Mouse (Mus musculus) telencephalon, adult 2 months (tissue): ENCODE results near the gene Zfp105.

Experiments used
- DNase-seq: peaks from one replicate; pipeline ENCODE4 v3.0.0-alpha.2; 2011; ENCODE audit warnings: low read depth, low spot score

The Zfp105 gene

GRCm38 (mm10) chr9:122922936-122923381 lies at the start of gene Zfp105:
Gene Zfp105, plus strand, starts transcription at chr9:122923072.
- peak; percentile 46 for DNase-seq

- DNase-seq: no peak
Observed at GRCm38 (mm10) chr9:122874653-122875052, 48.2 kb upstream of the Zfp105 start.

GRCm38 (mm10) chr9:122875145-122875544 lies 47.7 kb upstream of the Zfp105 start:
- DNase-seq: no peak

- no peak for DNase-seq
Observed at GRCm38 (mm10) chr9:122885385-122885784, 37.5 kb upstream of the Zfp105 start, which contains the start of gene Zkscan7. Gene Zkscan7, plus strand, starts transcription at chr9:122885685.

DNA sequence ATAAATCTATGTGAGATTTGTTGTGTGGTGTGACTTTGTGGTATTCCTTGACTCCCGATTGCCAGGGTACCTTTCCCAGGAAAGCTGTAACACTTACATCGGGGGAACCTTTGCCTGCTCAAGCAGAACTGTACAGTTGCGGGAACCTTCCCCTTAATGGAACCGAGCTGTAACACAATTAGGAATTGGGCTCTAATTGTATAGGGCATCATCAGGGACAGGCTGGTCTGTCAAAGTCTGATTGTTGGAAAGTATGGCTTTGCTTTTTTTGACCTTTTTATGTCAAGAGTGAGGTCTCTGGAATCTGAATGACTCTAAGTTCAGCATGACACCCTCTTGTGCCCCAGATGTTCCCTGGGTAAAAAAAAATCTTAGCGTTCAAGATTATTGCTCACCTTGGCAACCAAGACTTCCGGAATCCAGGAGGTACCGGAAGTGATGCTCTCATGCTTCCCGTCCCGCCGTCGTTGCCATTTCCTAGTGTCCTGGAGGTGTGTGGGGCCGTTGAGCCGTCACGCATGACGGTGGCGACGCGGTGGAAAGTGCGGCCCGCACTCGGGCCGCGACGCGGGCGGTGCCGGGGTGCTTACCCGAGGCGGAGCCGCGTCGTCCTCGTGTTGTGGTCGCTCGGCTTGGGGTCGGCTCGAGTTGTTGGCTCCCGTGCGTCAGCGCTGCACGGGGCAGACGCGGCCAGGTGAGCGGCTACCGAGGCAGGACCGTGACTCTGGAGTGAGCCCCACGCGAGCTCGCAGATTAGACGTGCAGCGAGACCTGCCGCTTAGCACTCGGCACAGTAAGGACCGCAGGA lies 36.3 kb upstream of the Zfp105 start:
- peak; percentile 72 for DNase-seq

- DNase-seq: no peak
Observed at GRCm38 (mm10) chr9:122901047-122901446, 21.8 kb upstream of the Zfp105 start.

GRCm38 (mm10) chr9:122902717-122903535 lies 19.9 kb upstream of the Zfp105 start:
- no peak for DNase-seq

- DNase-seq: no peak
Observed at GRCm38 (mm10) chr9:122922436-122922835, 436 bp upstream of the Zfp105 start.

DNA sequence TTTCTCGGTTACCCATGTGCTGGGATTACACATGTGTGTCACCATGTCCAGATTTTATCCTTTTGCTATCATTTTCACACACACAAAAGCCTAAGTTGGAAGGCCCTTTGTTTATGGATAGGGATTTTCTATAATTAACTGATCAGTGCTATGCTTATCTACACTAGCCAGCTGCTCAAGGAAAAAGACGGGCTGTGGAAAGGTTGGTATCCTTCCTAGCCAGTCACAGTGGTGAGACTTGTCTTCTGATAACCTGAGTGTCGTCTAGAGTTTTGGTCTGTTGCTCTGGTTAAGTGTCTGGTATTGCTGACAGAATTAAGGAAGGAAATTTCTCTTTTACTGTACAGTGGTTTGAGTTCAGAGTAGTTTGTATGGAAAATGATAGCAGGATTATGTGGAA lies 6.0 kb downstream of the Zfp105 start:
- DNase-seq: no peak

DNA sequence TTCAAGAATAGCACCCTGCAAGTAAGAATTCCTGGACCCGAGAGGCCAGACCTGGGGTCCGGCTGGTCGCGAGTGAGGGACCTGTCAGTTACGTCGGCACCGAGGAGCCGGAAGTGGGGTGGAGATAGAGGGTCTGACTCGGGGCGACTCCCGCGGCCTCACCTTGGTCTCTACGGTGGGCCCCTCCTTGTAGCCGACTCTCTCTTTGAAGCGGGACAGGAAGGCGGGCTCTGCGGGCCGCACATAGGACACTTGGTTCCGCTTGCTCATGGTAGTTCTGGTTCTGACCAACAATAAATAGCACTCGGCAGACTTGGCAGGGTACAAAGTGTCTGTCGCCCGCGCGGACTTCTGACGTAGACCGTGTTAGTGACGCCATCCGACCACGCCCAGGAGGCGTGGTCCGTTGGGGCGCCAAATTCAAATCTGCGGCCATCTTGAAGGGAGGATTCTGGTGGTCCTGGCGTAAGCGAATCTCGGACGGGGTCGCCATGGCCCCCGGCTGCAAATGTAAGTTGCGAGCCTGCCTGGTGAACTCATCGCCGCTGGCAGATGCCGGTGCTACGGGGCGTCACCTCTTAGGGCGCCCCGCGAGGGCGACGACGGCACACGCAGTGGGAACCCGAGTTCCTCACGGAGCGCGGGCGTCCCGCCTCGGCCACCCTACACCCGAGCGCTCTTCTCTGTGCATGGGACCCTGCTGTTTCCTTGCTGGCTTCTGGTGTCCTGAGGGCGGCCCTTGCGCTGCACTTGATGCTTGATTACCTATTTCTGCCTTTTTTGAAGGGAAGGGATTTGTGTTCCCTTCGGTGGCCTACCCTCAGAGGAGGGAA lies 28.0 kb downstream of the Zfp105 start, which contains the start of the genes 1110059G10Rik and Kif15:
Gene 1110059G10Rik, minus strand, starts transcription at position 358 of the 833 bp plus-strand sequence.
Gene Kif15, plus strand, starts transcription at position 404 of the 833 bp plus-strand sequence.
- peak; percentile 79 for DNase-seq
